12 mouse cellular contexts compared by ENCODE assay signal in genomic region chr2:28943666-28944516, GRCm38 (mm10). TPM values are rescaled to one million over a fixed set of nuclear protein-coding genes. Genes with fewer than 3 reads are reported as not detected.
A peak's percentile ranks its signal among the peaks of the same experiment; 100 is the strongest.
DNase-seq lines count a peak whose midpoint lies in the region; ATAC-seq and TF ChIP-seq lines count a peak whose summit lies in the region.
"Had no signal": no experiment of that assay in that cellular context is flagged by ENCODE, and none has a peak within 500 bp of the region (broad histone marks: within the 10 kb centered on the region; RNA-seq: fewer than 3 reads in every experiment).

No protein-coding gene starts in this region.

- peak overlapping the region; percentile 45 for H3K4me2 ChIP-seq in forebrain, embryonic 13.5 days
- H3K4me2 ChIP-seq in hindbrain, postnatal 0 days (ENCODE audit: low read depth, low read length): peak overlapping the region; percentile 39; the same call in 1 of the 2 replicates
- H3K4me2 ChIP-seq in midbrain, postnatal 0 days (ENCODE audit: low read depth, low read length, poor library complexity, severe bottlenecking): peak overlapping the region; percentile 7; the same call in 1 of the 2 replicates
- H3K4me2 ChIP-seq: heart, embryonic 11.5 days had no signal

- 9% methylated on average over 30 of the region's 30 CpGs for WGBS in forebrain, embryonic 13.5 days
- 20% methylated on average over 30 of the region's 30 CpGs for WGBS in hindbrain, postnatal 0 days
- 19% methylated on average over 30 of the region's 30 CpGs for WGBS in midbrain, postnatal 0 days

- peak; percentile 23 for DNase-seq in embryo, embryonic 10 days (ENCODE audit: low spot score)
- DNase-seq in embryo, embryonic 9.5 days (ENCODE audit: extremely low spot score): no peak
- DNase-seq in hindbrain, postnatal 0 days (ENCODE audit: low spot score): no peak
- no peak for DNase-seq in midbrain, postnatal 0 days (ENCODE audit: low spot score)
- no peak for DNase-seq in spleen, postnatal 14 days (ENCODE audit: low spot score in 2 of 2)
- no peak for DNase-seq in right cerebral cortex, postnatal 14 days
- DNase-seq: liver had no signal

- no peaks in the 10 kb centered on the region for H3K36me3 ChIP-seq in forebrain, embryonic 13.5 days (ENCODE audit: poor library complexity, severe bottlenecking)
- no peaks in the 10 kb centered on the region for H3K36me3 ChIP-seq in hindbrain, postnatal 0 days (ENCODE audit: insufficient read depth, low read length)
- H3K36me3 ChIP-seq in midbrain, postnatal 0 days (ENCODE audit: insufficient read depth, low read length): no peaks in the 10 kb centered on the region

- H3K4me3 ChIP-seq in forebrain, embryonic 13.5 days: peak overlapping the region; percentile 7; the same call in 1 of the 2 replicates
- no peak overlapping the region for H3K4me3 ChIP-seq in hindbrain, postnatal 0 days (ENCODE audit: low read length)
- no peak overlapping the region for H3K4me3 ChIP-seq in midbrain, postnatal 0 days (ENCODE audit: low read depth, low read length)

- H3K27ac ChIP-seq in forebrain, embryonic 13.5 days: peak overlapping the region; percentile 73
- H3K27ac ChIP-seq in hindbrain, postnatal 0 days: no peak overlapping the region
- H3K27ac ChIP-seq in midbrain, postnatal 0 days (ENCODE audit: low read depth, low read length): no peak overlapping the region

- no peak for TF ChIP-seq CTCF in hindbrain, postnatal 0 days (IDR thresholded peaks at IDR 0.05; ENCODE audit: low read depth)
- TF ChIP-seq CTCF in midbrain, postnatal 0 days (IDR thresholded peaks at IDR 0.05): no peak

- H3K4me1 ChIP-seq in forebrain, embryonic 13.5 days: peaks cover 36% of the 10 kb centered on the region
- H3K4me1 ChIP-seq in hindbrain, postnatal 0 days (ENCODE audit: insufficient read depth, low read length): no peaks in the 10 kb centered on the region
- H3K4me1 ChIP-seq in midbrain, postnatal 0 days (ENCODE audit: insufficient read depth, low read length): no peaks in the 10 kb centered on the region

- peak overlapping the region; percentile 46; the same call in 1 of the 2 replicates for H3K9ac ChIP-seq in forebrain, embryonic 13.5 days
- H3K9ac ChIP-seq in hindbrain, postnatal 0 days (replicated peaks; ENCODE audit: low read length): 0 out of 2 replicates have a peak overlapping the region, but pooled peaks have one; percentile 9
- H3K9ac ChIP-seq in midbrain, postnatal 0 days (replicated peaks; ENCODE audit: low read length, poor library complexity, severe bottlenecking): no peak overlapping the region

- peak; percentile 62; the same call in 1 of the 2 replicates for ATAC-seq in forebrain, embryonic 13.5 days
- no peak for ATAC-seq in hindbrain, postnatal 0 days
- no peak; the same call in 1 of the 2 replicates for ATAC-seq in midbrain, postnatal 0 days (ENCODE audit: low FRiP score)
- no peak for ATAC-seq in granulocyte monocyte progenitor cell, adult 5-6 weeks (replicated peaks; ENCODE audit: poor library complexity, severe bottlenecking)

- H3K9me3 ChIP-seq in forebrain, embryonic 13.5 days (replicated peaks): no peaks in the 10 kb centered on the region
- no peaks in the 10 kb centered on the region for H3K9me3 ChIP-seq in hindbrain, postnatal 0 days (ENCODE audit: low read length)
- H3K9me3 ChIP-seq in midbrain, postnatal 0 days (ENCODE audit: low read length): no peaks in the 10 kb centered on the region

- peaks cover 26% of the 10 kb centered on the region for H3K27me3 ChIP-seq in forebrain, embryonic 13.5 days
- H3K27me3 ChIP-seq in hindbrain, postnatal 0 days (ENCODE audit: insufficient read depth, low read length): no peaks in the 10 kb centered on the region
- H3K27me3 ChIP-seq in midbrain, postnatal 0 days (ENCODE audit: insufficient read depth, low read length): 0 out of 2 replicates have a peak, but pooled peaks cover 4% of the 10 kb centered on the region

RNA-seq across cellular contexts. Expression of gene Barhl1, which starts 27.4 kb away (rescaled TPM):
- 1.3 and 4.4 TPM in 2 replicates for polyA plus RNA-seq in forebrain, embryonic 13.5 days (2015; fragmentation: Nextera tagmentation; extraction: Ambion mirVana)
- total RNA-seq in hindbrain, postnatal 0 days (2014; rRNA removed): 43.0 and 50.7 TPM in 2 replicates
- 51.1 and 52.1 TPM in 2 replicates for polyA plus RNA-seq in hindbrain, postnatal 0 days (2015; fragmentation: Nextera tagmentation; extraction: Ambion mirVana)
- 36.8 and 49.0 TPM in 2 replicates for total RNA-seq in midbrain, postnatal 0 days (2014; rRNA removed)
- polyA plus RNA-seq in midbrain, postnatal 0 days (2015; fragmentation: Nextera tagmentation; extraction: Ambion mirVana): 36.8 and 36.9 TPM in 2 replicates
- total RNA-seq in granulocyte monocyte progenitor cell, adult 5-6 weeks (2014; fragmentation: Nextera tagmentation): not detected in 2 replicates
- total RNA-seq in granulocyte monocyte progenitor cell, adult 5-6 weeks (2017): not detected in 2 replicates
- total RNA-seq: layer of hippocampus, adult 8-10 months had no signal
- polyA plus RNA-seq: heart, embryonic 11.5 days; lung, embryonic 16.5 days had no signal

Comparison
In these comparisons a context has a peak if more than half of its experiments do, and no peak if none do; other contexts are left out.
1. RNA of gene Barhl1, which starts 27.4 kb away (total RNA-seq): 36.8 to 49.0 TPM in midbrain, postnatal 0 days and 43.0 to 50.7 TPM in hindbrain, postnatal 0 days; not detected in granulocyte monocyte progenitor cell, adult 5-6 weeks; every median in the first group is over 10 times any median in the second.
2. Peak in every context shown above with its lines, with median percentiles within 50 percentile points of each other: H3K4me2 ChIP-seq.